Mouse (Mus musculus): Measurements from ENCODE around the gene Gm20547.
"Not testable (repeated sequence)": the region's sequence is repeated elsewhere in the genome, so short reads cannot be mapped to it uniquely, and the experiment has no call there.

GRCm38 (mm10) chr17:34810811-34811210 is 71.0 kb downstream of the Gm20547 start:
- not testable (repeated sequence) for TF ChIP-seq CTCF (IDR thresholded peaks at IDR 0.05 in 2 of 3, conservative IDR thresholded peaks at IDR 0.05 in 1 of 3; ENCODE audit: control insufficient read depth in 1 of 3, insufficient read depth in 1 of 3, low read depth in 2 of 3, low read length in 3 of 3, poor library complexity in 1 of 3, severe bottlenecking in 1 of 3); ZMIZ1 (IDR thresholded peaks at IDR 0.05; ENCODE audit: low read depth, low read length); ZNF384 (IDR thresholded peaks at IDR 0.05; ENCODE audit: low read depth, low read length); POLR2A (IDR thresholded peaks at IDR 0.05; ENCODE audit: control insufficient read depth in 1 of 2, insufficient read depth in 1 of 2, low read depth in 1 of 2, low read length in 2 of 2, poor library complexity in 1 of 2); MAFK (IDR thresholded peaks at IDR 0.05; ENCODE audit: borderline replicate concordance, low read depth, low read length); SIN3A (IDR thresholded peaks at IDR 0.05; ENCODE audit: low read length); POLR2AphosphoS2 (IDR thresholded peaks at IDR 0.05; ENCODE audit: low read length); USF1 (IDR thresholded peaks at IDR 0.05; ENCODE audit: low read depth, low read length); TAL1 (IDR thresholded peaks at IDR 0.05; ENCODE audit: low read length); EP300 (IDR thresholded peaks at IDR 0.05; ENCODE audit: low read depth in 1 of 2, low read length in 2 of 2); MXI1 (IDR thresholded peaks at IDR 0.05; ENCODE audit: low read depth, low read length); E2F4 (IDR thresholded peaks at IDR 0.05; ENCODE audit: borderline replicate concordance, low read depth, low read length); RAD21 (IDR thresholded peaks at IDR 0.05; ENCODE audit: low read depth, low read length); RCOR1 (IDR thresholded peaks at IDR 0.05; ENCODE audit: low read depth, low read length)

Data from MEL (cell line).